Mouse (Mus musculus): ENCODE results near the gene Hbb-bt. TPM values are rescaled to one million over a fixed set of nuclear protein-coding genes. Genes with fewer than 3 reads are reported as not detected.
"Not testable (repeated sequence)": the region's sequence is repeated elsewhere in the genome, so short reads cannot be mapped to it uniquely, and the experiment has no call there.

Gene Hbb-bt
- polyA plus RNA-seq, 1 experiment from 2014 or later: 3,067 TPM

- no peaks in the 10 kb centered on the region for H3K9me3 ChIP-seq (replicated peaks; ENCODE audit: control insufficient read depth, low read length)
- H3K27ac ChIP-seq (ENCODE audit: low read depth, low read length): no peak overlapping the region
- H3K4me2 ChIP-seq: no peak overlapping the region
- no peaks in the 10 kb centered on the region for H3K27me3 ChIP-seq (ENCODE audit: control insufficient read depth, insufficient read depth, low read length)
- no peaks in the 10 kb centered on the region for H3K4me1 ChIP-seq (ENCODE audit: control insufficient read depth, insufficient read depth, low read length)
- no peak overlapping the region for H3K9ac ChIP-seq (ENCODE audit: low read depth, low read length)
- no peak; the same call in 1 of the 2 replicates for ATAC-seq (replicated peaks; ENCODE audit: insufficient number of reproducible peaks, low FRiP score, low TSS enrichment)
- no peaks in the 10 kb centered on the region for H3K36me3 ChIP-seq (ENCODE audit: control insufficient read depth, insufficient read depth, low read length)
- WGBS (ENCODE audit: insufficient replicate concordance): 11% methylated on average over 4 of the region's 4 CpGs
- no peak overlapping the region for H3K4me3 ChIP-seq (ENCODE audit: low read depth, low read length)
These were observed 21.0 kb downstream of the Hbb-bt start for GRCm38 (mm10) chr7:103792669-103793388.

- H3K9ac ChIP-seq (ENCODE audit: low read depth, low read length): no peak within 1 kb of the TSS
- no peak for ATAC-seq (replicated peaks; ENCODE audit: insufficient number of reproducible peaks, low FRiP score, low TSS enrichment)
- H3K27ac ChIP-seq (ENCODE audit: low read depth, low read length): no peak within 1 kb of the TSS
- H3K4me1 ChIP-seq (ENCODE audit: control insufficient read depth, insufficient read depth, low read length): no peaks in the 10 kb centered on the region
- H3K4me3 ChIP-seq (ENCODE audit: low read depth, low read length): no peak within 1 kb of the TSS
- H3K36me3 ChIP-seq (ENCODE audit: control insufficient read depth, insufficient read depth, low read length): no peaks in the 10 kb centered on the region
- H3K9me3 ChIP-seq (replicated peaks; ENCODE audit: control insufficient read depth, low read length): no peaks in the 10 kb centered on the region
- no peak within 1 kb of the TSS for H3K4me2 ChIP-seq
- WGBS (ENCODE audit: insufficient replicate concordance): 83% methylated on average over 3 of the region's 3 CpGs
- H3K27me3 ChIP-seq (ENCODE audit: control insufficient read depth, insufficient read depth, low read length): no peaks in the 10 kb centered on the region
These were observed 22.1 kb downstream of the Hbb-bt start, which contains the start of gene Olfr67 for GRCm38 (mm10) chr7:103791721-103792120. Gene Olfr67 (minus strand): TSS chr7:103791821.

DNA sequence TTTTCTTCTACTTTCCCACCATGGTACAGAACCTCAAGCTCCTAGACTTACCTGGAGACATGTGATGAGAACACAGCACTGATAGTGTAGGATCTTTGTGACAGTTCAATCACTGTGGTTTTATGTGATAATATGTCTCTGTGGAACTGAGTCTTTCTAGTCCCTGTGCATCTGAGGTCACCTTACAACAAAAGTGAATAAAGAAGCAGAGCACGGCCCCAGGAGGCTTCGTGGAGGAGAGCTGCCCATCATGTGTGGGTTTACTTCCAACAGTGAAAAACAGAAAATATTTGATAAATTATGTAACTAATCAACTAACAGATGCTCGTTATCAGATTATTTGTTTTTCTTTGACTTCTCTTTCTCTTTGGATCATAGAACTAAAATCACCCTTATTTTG, 34.2 kb downstream of the Hbb-bt start, which contains the start of gene Olfr68:
Gene Olfr68, minus strand, starts transcription at position 101 of the 400 bp plus-strand sequence.
- Histone ChIP-seq H3K9me3 (replicated peaks; ENCODE audit: control insufficient read depth, low read length) (no peaks in the 10 kb centered on the region), H3K27me3 (ENCODE audit: control insufficient read depth, insufficient read depth, low read length) (no peaks in the 10 kb centered on the region), H3K9ac (ENCODE audit: low read depth, low read length) (no peak within 1 kb of the TSS), H3K4me1 (ENCODE audit: control insufficient read depth, insufficient read depth, low read length) (no peaks in the 10 kb centered on the region), H3K27ac (ENCODE audit: low read depth, low read length) (no peak within 1 kb of the TSS), H3K4me3 (ENCODE audit: low read depth, low read length) (no peak within 1 kb of the TSS), H3K36me3 (ENCODE audit: control insufficient read depth, insufficient read depth, low read length) (no peaks in the 10 kb centered on the region), H3K4me2 (no peak within 1 kb of the TSS)
- ATAC-seq (replicated peaks; ENCODE audit: insufficient number of reproducible peaks, low FRiP score, low TSS enrichment): no peak
- WGBS (ENCODE audit: insufficient replicate concordance): 72% methylated on average over 3 of the region's 3 CpGs

DNA sequence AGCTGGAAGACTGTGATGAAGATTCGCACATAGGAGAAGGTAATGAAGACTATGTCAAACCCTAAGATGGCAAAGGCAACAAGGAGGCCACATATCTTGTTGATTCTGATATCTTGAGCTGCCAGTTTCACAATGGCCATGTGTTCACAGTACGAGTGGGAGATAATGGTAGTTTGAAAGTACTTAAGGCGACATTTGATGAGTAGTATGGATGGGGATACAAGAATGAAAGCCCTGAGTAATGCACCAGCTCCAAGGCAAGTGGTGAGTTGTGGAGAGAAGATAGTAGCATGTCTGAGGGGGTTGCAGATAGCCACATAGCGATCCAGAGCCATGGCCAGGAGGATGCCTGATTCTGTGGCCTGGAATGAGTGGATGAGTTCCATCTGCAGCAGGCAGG, 36.1 kb downstream of the Hbb-bt start:
- not testable (repeated sequence) for H3K4me3 ChIP-seq (ENCODE audit: low read depth, low read length); ATAC-seq (replicated peaks; ENCODE audit: insufficient number of reproducible peaks, low FRiP score, low TSS enrichment); H3K36me3 ChIP-seq (ENCODE audit: control insufficient read depth, insufficient read depth, low read length); H3K9ac ChIP-seq (ENCODE audit: low read depth, low read length); H3K9me3 ChIP-seq (replicated peaks; ENCODE audit: control insufficient read depth, low read length); H3K4me1 ChIP-seq (ENCODE audit: control insufficient read depth, insufficient read depth, low read length); H3K27me3 ChIP-seq (ENCODE audit: control insufficient read depth, insufficient read depth, low read length); H3K4me2 ChIP-seq; H3K27ac ChIP-seq (ENCODE audit: low read depth, low read length)
- 55% methylated on average over 4 of the region's 4 CpGs for WGBS (ENCODE audit: insufficient replicate concordance)

DNA sequence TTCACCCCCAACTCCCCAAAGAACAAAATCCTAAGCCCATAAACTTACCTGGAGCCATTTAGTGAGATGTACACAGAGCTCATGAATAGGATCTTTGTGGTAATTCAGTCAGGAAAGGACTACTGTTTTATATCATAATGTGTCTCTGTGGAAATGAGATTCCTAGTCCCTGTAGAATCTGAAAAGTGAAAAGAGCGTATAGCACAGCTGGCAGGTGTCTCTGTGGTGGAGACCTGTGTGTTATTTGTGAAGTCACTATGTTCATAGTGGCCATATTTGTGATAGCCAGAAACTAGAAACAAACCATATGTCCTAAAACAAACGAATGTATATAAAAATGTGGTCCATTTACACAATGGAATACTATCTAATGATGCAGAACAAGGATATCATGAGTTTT, 42.3 kb downstream of the Hbb-bt start, which contains the start of gene Olfr69:
Gene Olfr69, minus strand, starts transcription at position 101 of the 400 bp plus-strand sequence.
- WGBS (ENCODE audit: insufficient replicate concordance): 71% methylated on average over 2 of the region's 2 CpGs
- H3K9ac ChIP-seq (ENCODE audit: low read depth, low read length): no peak within 1 kb of the TSS
- H3K4me3 ChIP-seq (ENCODE audit: low read depth, low read length): no peak within 1 kb of the TSS
- no peak within 1 kb of the TSS for H3K4me2 ChIP-seq
- no peak for ATAC-seq (replicated peaks; ENCODE audit: insufficient number of reproducible peaks, low FRiP score, low TSS enrichment)
- H3K36me3 ChIP-seq (ENCODE audit: control insufficient read depth, insufficient read depth, low read length): no peaks in the 10 kb centered on the region
- H3K27me3 ChIP-seq (ENCODE audit: control insufficient read depth, insufficient read depth, low read length): no peaks in the 10 kb centered on the region
- no peak within 1 kb of the TSS for H3K27ac ChIP-seq (ENCODE audit: low read depth, low read length)
- no peaks in the 10 kb centered on the region for H3K9me3 ChIP-seq (replicated peaks; ENCODE audit: control insufficient read depth, low read length)
- H3K4me1 ChIP-seq (ENCODE audit: control insufficient read depth, insufficient read depth, low read length): no peaks in the 10 kb centered on the region

DNA sequence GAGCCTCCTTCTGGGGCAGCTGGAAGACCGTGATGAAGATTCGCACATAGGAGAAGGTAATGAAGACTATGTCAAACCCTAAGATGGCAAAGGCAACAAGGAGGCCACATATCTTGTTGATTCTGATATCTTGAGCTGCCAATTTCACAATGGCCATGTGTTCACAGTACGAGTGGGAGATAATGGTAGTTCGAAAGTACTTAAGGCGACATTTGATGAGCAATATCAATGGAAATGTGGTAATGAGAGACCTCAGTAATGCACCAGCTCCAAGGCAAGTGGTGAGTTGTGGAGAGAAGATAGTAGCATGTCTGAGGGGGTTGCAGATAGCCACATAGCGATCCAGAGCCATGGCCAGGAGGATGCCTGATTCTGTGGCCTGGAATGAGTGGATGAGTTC, 46.1 kb downstream of the Hbb-bt start:
- not testable (repeated sequence) for H3K27me3 ChIP-seq (ENCODE audit: control insufficient read depth, insufficient read depth, low read length); H3K36me3 ChIP-seq (ENCODE audit: control insufficient read depth, insufficient read depth, low read length); H3K4me3 ChIP-seq (ENCODE audit: low read depth, low read length); H3K4me2 ChIP-seq; H3K9ac ChIP-seq (ENCODE audit: low read depth, low read length); H3K4me1 ChIP-seq (ENCODE audit: control insufficient read depth, insufficient read depth, low read length); H3K9me3 ChIP-seq (replicated peaks; ENCODE audit: control insufficient read depth, low read length); H3K27ac ChIP-seq (ENCODE audit: low read depth, low read length); ATAC-seq (replicated peaks; ENCODE audit: insufficient number of reproducible peaks, low FRiP score, low TSS enrichment)
- 75% methylated on average over 6 of the region's 6 CpGs for WGBS (ENCODE audit: insufficient replicate concordance)

Other genes starting within 250 kb of the Hbb-bt start
- not detected in 2 replicates for gene Olfr616, start 244.9 kb downstream of the Hbb-bt start, polyA plus RNA-seq (2014; fragmentation: Nextera tagmentation; extraction: Ambion mirVana)
- not detected in 2 replicates for gene Olfr617, start 240.9 kb downstream of the Hbb-bt start, polyA plus RNA-seq (2014; fragmentation: Nextera tagmentation; extraction: Ambion mirVana)
- gene Olfr618, start 223.9 kb downstream of the Hbb-bt start, polyA plus RNA-seq (2014; fragmentation: Nextera tagmentation; extraction: Ambion mirVana): not detected in 2 replicates
- gene Olfr619, start 213.4 kb downstream of the Hbb-bt start, polyA plus RNA-seq (2014; fragmentation: Nextera tagmentation; extraction: Ambion mirVana): not detected in 2 replicates
- not detected in 2 replicates for gene Olfr620, start 201.5 kb downstream of the Hbb-bt start, polyA plus RNA-seq (2014; fragmentation: Nextera tagmentation; extraction: Ambion mirVana)
- not detected in 2 replicates for gene Olfr622, start 171.3 kb downstream of the Hbb-bt start, polyA plus RNA-seq (2014; fragmentation: Nextera tagmentation; extraction: Ambion mirVana)
- not detected in 2 replicates for gene Olfr623, start 150.3 kb downstream of the Hbb-bt start, polyA plus RNA-seq (2014; fragmentation: Nextera tagmentation; extraction: Ambion mirVana)
- 0.03 TPM in 1 of 2 replicates, not detected in the other for gene Olfr624, start 142.8 kb downstream of the Hbb-bt start, polyA plus RNA-seq (2014; fragmentation: Nextera tagmentation; extraction: Ambion mirVana)
- not detected in 2 replicates for gene Olfr625-ps1, start 131.3 kb downstream of the Hbb-bt start, polyA plus RNA-seq (2014; fragmentation: Nextera tagmentation; extraction: Ambion mirVana)
- gene Olfr243, start 99.3 kb downstream of the Hbb-bt start, polyA plus RNA-seq (2014; fragmentation: Nextera tagmentation; extraction: Ambion mirVana): not detected in 2 replicates
- gene Olfr628, start 83.6 kb downstream of the Hbb-bt start, polyA plus RNA-seq (2014; fragmentation: Nextera tagmentation; extraction: Ambion mirVana): not detected in 2 replicates
- gene Olfr629, start 69.1 kb downstream of the Hbb-bt start, polyA plus RNA-seq (2014; fragmentation: Nextera tagmentation; extraction: Ambion mirVana): not detected in 2 replicates
- gene Olfr630, start 56.7 kb downstream of the Hbb-bt start, polyA plus RNA-seq (2014; fragmentation: Nextera tagmentation; extraction: Ambion mirVana): 0.07 TPM in 1 of 2 replicates, not detected in the other
- not detected in 2 replicates for gene Olfr69, start 42.4 kb downstream of the Hbb-bt start, polyA plus RNA-seq (2014; fragmentation: Nextera tagmentation; extraction: Ambion mirVana)
- gene Olfr68, start 34.3 kb downstream of the Hbb-bt start, polyA plus RNA-seq (2014; fragmentation: Nextera tagmentation; extraction: Ambion mirVana): not detected in 2 replicates
- gene Olfr67, start 22.2 kb downstream of the Hbb-bt start, polyA plus RNA-seq (2014; fragmentation: Nextera tagmentation; extraction: Ambion mirVana): 0.08 TPM in 1 of 2 replicates, not detected in the other
- 849 and 1,123 TPM in 2 replicates for gene Hbb-bs, start 14.1 kb upstream of the Hbb-bt start, polyA plus RNA-seq (2014; fragmentation: Nextera tagmentation; extraction: Ambion mirVana)
- 0.31 TPM in 1 of 2 replicates, not detected in the other for gene Hbb-bh2, start 26.5 kb upstream of the Hbb-bt start, polyA plus RNA-seq (2014; fragmentation: Nextera tagmentation; extraction: Ambion mirVana)
- 7,786 and 8,740 TPM in 2 replicates for gene Hbb-bh1, start 29.2 kb upstream of the Hbb-bt start, polyA plus RNA-seq (2014; fragmentation: Nextera tagmentation; extraction: Ambion mirVana)
- 35,401 and 41,924 TPM in 2 replicates for gene Hbb-y, start 39.2 kb upstream of the Hbb-bt start, polyA plus RNA-seq (2014; fragmentation: Nextera tagmentation; extraction: Ambion mirVana)
- not detected in 2 replicates for gene Olfr66, start 72.3 kb upstream of the Hbb-bt start, polyA plus RNA-seq (2014; fragmentation: Nextera tagmentation; extraction: Ambion mirVana)
- gene Olfr64, start 80.5 kb upstream of the Hbb-bt start, polyA plus RNA-seq (2014; fragmentation: Nextera tagmentation; extraction: Ambion mirVana): not detected in 2 replicates
- not detected in 2 replicates for gene Olfr65, start 89.5 kb upstream of the Hbb-bt start, polyA plus RNA-seq (2014; fragmentation: Nextera tagmentation; extraction: Ambion mirVana)
- not detected in 2 replicates for gene Olfr631, start 114.8 kb upstream of the Hbb-bt start, polyA plus RNA-seq (2014; fragmentation: Nextera tagmentation; extraction: Ambion mirVana)
- 0.07 and 0.11 TPM in 2 replicates for gene Olfr632, start 120.4 kb upstream of the Hbb-bt start, polyA plus RNA-seq (2014; fragmentation: Nextera tagmentation; extraction: Ambion mirVana)
- not detected in 2 replicates for gene Olfr633, start 130.4 kb upstream of the Hbb-bt start, polyA plus RNA-seq (2014; fragmentation: Nextera tagmentation; extraction: Ambion mirVana)
- not detected in 2 replicates for gene Olfr635, start 157.2 kb upstream of the Hbb-bt start, polyA plus RNA-seq (2014; fragmentation: Nextera tagmentation; extraction: Ambion mirVana)
- gene Olfr638, start 184.8 kb upstream of the Hbb-bt start, polyA plus RNA-seq (2014; fragmentation: Nextera tagmentation; extraction: Ambion mirVana): not detected in 2 replicates
- 0.03 TPM in 1 of 2 replicates, not detected in the other for gene Olfr639, start 203.3 kb upstream of the Hbb-bt start, polyA plus RNA-seq (2014; fragmentation: Nextera tagmentation; extraction: Ambion mirVana)
- not detected in 2 replicates for gene Olfr640, start 211.6 kb upstream of the Hbb-bt start, polyA plus RNA-seq (2014; fragmentation: Nextera tagmentation; extraction: Ambion mirVana)
- gene Olfr641, start 221.4 kb upstream of the Hbb-bt start, polyA plus RNA-seq (2014; fragmentation: Nextera tagmentation; extraction: Ambion mirVana): not detected in 2 replicates
- not detected in 2 replicates for gene Olfr642, start 238.7 kb upstream of the Hbb-bt start, polyA plus RNA-seq (2014; fragmentation: Nextera tagmentation; extraction: Ambion mirVana)
- gene 4930516K23Rik, start 247.4 kb upstream of the Hbb-bt start, polyA plus RNA-seq (2014; fragmentation: Nextera tagmentation; extraction: Ambion mirVana): not detected in 2 replicates